Mouse (Mus musculus): ENCODE results near the gene Cdc42bpa.

The Cdc42bpa gene

GRCm38 (mm10) chr1:180037461-180037860 lies 77.2 kb downstream of the Cdc42bpa start:
- no peak for DNase-seq

DNA sequence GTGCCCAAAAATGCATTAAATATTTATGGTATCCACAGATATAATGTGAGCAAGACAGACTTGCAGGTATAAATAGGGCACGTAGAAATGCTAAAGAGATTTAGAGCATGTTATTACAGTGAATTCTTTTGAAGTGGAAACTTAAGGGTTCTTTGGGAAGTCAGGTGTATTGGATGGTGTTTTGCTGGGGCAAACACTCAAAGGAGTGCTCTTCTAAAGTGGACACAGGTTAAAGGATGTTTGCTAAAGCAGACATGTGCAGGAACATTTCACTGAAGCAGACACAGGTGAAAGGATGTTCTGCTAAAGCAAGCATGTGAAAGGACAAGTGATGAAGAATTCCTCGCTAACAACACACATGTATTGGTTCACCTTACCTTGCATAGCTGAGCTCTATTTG lies 83.9 kb downstream of the Cdc42bpa start:
- no peak for DNase-seq

- DNase-seq: no peak
Measured at GRCm38 (mm10) chr1:180045172-180045571, 84.9 kb downstream of the Cdc42bpa start.

DNA sequence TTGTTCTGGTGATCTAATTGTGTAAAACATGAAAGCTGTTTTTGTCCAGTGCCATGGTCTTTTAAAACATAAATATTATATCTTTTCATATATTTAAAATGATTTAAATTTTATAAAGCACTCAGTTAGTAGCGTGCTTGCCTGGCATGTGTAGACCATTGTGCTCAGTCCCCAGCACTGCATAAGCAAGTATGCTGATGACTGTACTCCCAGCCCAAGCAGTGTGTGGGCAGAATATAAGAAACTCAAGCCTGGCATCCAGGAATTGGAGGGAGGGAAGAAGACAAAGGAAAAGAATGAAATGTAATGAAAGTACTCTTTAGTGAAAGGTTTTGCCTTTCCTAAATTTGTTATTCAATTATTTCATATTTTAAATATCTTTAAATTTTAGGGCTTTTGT lies 128.9 kb downstream of the Cdc42bpa start:
- DNase-seq: no peak

DNA sequence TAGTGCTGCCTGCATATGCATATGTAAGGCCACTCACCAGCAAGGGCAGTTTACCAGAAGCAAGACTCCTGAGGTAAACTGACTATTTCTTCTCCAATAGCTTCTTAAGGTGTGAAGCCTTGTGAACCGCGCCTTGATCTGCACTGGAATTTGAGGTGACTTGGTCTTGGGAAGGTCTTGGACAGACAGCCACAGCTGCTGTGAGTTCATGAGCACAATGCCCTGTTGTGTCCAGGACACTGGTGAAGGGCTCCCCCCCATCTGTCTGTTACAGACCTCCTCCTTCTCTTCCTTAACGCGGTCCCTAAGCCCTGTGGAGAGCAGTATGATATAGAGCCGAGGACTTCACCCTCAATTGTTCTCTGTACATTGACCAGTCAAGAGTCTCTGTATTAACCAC lies 138.2 kb downstream of the Cdc42bpa start:
- no peak for DNase-seq

GRCm38 (mm10) chr1:180104567-180104966 lies 144.3 kb downstream of the Cdc42bpa start:
- DNase-seq: peak; percentile 29

DNA sequence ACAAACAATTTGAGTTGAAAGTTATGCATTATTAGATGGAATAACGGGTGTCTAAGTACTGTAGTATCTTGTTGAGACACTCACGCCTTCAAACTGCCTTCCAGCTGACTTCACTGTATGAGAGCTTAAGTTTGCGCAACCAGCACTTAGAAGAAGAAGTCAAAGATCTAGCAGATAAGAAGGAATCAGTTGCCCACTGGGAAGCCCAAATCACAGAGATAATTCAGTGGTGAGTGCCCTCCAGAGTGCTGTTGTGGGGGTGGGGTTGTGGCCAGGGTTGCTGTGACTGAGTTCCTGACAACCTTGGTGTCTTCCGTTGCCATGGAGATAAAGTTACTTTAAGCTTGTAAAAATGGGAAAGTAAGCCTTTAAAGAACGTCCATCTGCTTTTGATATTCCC lies 148.8 kb downstream of the Cdc42bpa start:
- DNase-seq: no peak

DNA sequence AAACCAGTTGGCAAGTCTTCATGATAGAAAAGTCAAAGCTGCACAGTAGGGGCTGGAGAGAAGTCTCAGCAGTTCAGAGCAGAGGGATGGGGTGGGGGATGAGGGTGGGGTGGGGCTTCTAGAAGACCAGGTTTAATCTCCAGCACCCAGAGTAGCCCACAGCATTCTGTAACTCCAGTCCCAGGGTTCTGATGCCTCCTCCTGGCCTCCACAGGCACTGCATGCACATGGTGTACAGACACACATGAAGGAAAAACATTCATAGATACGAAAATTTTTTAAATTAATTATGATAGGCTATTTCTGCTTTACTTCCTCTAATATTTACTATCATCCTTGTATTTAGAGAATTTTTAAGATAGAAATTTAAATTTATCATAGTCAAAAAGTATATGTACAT lies 156.3 kb downstream of the Cdc42bpa start:
- no peak for DNase-seq

DNA sequence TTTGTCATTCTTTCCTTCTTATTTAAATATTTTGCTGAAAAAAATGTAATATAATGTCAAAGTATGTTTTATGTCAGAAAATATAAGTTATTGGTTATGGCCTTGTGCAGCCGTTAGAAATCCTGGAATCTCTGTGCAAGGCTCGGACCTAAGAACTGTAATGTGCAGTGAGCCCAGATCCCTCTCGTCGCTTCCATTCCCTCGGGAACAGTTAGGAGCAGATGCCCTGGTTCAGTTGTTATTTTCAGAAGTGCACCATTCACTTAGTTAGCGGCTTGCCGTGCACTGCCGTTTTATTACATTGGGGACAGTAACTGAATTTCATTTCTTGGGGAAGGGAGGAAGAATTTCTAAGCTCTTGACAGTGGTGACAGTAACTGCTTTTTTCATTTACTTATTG lies 158.0 kb downstream of the Cdc42bpa start:
- no peak for DNase-seq

DNA sequence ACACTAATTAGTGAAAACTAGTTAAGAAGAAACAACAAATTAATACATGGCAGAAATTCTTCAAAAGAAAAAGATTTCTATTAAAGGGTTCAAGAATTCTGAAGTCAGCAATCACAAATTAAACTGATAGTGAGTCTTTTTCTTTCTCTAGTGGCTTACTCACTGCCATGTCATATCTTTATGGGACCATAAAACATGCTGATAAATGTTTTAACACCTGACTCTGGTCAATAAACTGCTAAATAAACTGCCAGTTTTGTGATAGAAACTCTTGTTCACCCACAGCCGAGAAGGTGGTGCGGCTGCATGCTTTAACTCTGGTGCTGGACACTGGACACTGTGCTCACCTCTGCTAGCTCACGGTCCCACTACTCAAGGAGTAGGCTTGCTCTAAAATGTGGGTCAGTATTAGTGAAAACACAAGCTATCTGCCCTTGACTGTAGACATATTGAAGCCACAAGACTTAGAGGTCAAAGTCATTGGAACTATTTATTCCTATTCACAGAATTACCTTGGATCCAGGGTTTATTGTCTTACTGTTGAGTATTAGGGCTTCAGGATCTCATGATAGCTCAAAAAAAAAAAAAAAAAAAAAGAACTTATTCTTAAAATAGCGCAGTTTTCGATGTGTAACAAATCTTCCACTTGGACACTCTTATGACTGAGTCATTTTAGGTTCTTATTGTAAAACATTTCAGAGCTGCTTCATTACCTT lies 168.0 kb downstream of the Cdc42bpa start:
- no peak for DNase-seq

DNA sequence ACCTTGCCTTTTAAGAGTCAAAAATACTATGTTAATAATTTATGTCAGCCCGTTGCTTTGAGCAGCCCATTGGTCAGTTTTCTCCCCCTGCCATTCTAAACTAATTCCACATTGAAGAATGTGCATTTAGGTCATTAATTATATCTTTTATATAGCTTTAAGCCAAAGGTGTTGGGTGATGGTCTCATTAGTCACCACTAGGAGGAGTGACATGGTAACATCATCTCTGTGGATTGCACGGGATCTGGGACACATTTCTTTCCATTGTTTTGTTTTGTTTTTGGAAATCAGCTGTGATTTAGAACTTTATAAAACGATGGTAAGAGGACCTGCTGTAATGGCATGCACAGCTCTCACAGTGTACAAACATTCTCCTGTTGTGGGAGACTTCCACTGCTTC lies 171.1 kb downstream of the Cdc42bpa start:
- no peak for DNase-seq

DNA sequence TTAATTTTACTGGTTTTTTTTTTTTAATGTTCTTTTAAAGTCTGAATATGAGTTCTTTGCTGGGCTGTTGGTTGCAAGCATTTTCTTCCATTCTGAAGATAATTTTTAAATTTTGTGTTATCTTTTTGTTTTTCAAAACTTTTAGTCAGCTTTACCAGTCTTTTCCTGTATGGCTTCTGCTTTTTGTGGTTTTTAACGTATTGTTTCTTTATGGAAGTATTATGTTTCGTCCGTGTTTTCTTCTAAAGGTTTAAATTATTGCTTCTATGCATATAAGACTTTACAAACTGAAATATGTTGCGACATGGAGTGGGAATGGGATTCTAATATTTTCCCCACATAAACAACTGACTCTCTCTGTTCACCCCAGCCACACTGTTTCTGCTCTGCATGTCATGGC lies 171.9 kb downstream of the Cdc42bpa start:
- no peak for DNase-seq

DNA sequence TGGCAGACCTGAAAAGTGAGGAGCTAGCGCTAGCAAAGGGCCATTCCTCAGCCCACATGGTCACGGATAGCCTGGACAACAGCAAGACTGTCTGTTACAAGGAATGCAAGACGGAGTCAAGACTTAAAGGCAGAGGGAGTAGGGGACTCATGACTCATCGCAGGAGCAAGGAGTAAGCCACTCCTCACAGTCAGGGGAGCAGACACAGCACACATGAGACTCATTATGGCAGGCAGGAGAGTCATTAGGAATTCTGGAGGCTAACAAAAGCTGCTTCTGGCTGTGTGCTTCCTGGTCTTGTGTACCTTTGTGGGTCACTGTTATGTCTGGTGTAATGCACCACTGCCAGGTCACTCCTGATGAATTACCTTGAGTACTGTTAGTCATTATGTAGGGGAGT lies 178.9 kb downstream of the Cdc42bpa start:
- DNase-seq: no peak

DNA sequence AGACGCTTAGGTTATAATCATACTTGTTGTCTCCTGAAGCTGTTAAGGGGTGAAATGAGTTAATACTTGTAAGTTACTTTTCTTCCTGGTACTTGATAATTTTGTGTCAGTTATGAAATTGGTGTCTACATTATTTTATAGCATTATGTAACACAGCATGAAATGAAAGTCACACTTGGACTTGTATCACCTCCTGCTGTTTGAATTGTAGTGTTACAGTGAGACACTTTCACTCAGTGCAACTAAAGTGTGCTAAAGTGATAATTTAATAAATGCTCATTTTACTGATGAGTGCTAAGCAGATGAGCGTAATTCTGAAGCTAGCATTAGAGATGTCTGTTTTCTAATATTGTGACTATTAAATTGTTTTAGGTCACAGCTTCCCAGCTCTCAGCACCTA lies 180.7 kb downstream of the Cdc42bpa start:
- no peak for DNase-seq

- no peak for DNase-seq
Measured at GRCm38 (mm10) chr1:180148036-180148435, 187.8 kb downstream of the Cdc42bpa start.

DNA sequence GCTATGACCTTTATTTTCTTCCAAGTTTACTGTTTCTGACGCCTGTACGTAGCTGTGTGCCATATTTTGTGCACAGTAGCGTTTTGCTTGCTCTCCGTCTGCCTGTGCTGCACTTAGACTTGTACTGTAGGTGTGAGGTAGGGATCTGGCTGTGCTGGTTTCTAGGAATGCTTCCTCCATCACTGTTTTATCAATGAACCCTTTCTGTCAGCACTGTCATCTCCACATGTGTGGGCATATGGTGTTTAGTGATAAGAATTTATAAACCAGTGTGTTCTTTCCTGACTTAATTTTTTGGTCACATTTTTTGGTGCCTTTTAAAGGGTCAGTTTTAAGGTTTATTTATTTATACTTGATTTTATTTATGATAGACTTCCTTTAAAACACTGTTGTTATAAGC lies 188.3 kb downstream of the Cdc42bpa start:
- DNase-seq: no peak

DNA sequence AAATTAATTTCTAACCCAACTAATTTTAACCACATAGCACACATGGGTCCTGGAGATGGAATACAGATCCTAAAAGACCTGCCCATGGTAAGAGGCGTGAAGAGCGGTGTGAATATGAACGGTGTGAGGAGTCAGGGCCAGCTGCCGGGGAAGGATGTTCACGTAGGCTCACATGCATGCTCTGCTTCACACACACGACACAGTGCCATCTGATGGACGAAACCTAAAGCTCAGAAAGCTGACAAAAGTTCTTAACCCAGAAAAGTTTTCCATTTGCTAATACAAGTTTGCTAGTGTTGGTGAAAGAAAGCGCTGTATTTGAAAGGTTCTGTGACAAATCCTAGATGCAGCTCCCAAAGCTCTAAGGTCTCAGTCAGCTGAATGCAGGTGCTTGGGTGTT lies 190.9 kb downstream of the Cdc42bpa start:
- no peak for DNase-seq

DNA sequence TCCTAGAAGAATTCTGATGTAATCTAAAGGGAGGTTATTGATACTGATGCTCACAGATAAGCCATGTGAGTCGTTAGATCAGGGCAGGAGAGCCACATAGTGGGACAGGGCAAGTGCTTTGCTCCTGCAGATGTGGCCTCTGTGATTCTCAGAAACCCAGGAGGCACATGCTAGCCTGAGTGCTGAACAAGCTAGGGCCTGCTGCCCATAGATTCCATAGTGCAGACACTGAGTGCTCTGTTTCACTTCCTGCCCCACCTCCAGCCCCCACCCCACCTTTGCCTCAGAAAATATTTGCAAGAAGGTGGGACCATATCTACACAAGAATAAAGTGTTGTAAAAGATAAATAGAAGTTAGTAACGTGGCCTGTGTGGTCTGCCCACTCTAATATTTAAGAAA lies 198.4 kb downstream of the Cdc42bpa start:
- DNase-seq: no peak

GRCm38 (mm10) chr1:180160545-180160944 lies 200.3 kb downstream of the Cdc42bpa start:
- DNase-seq: no peak

DNA sequence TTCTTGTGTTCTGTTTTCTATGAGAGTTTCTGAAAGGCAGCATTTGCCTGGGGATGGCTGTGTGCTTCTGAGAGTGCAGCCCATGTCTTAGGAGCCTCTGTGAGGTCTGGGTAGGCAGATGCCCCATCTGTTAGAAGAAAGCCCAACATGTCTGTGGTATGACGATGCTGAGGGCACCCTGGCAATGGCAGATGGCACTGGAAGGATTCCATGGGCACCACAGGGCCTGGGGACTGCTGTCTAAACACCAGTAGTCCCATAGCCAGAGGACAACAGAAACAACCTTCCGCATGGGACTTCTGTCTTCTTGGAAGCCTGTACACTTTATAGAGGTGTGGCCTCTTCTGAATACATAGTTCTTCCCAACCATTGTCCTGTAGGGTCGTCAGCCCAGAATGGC lies 200.9 kb downstream of the Cdc42bpa start:
- no peak for DNase-seq

DNA sequence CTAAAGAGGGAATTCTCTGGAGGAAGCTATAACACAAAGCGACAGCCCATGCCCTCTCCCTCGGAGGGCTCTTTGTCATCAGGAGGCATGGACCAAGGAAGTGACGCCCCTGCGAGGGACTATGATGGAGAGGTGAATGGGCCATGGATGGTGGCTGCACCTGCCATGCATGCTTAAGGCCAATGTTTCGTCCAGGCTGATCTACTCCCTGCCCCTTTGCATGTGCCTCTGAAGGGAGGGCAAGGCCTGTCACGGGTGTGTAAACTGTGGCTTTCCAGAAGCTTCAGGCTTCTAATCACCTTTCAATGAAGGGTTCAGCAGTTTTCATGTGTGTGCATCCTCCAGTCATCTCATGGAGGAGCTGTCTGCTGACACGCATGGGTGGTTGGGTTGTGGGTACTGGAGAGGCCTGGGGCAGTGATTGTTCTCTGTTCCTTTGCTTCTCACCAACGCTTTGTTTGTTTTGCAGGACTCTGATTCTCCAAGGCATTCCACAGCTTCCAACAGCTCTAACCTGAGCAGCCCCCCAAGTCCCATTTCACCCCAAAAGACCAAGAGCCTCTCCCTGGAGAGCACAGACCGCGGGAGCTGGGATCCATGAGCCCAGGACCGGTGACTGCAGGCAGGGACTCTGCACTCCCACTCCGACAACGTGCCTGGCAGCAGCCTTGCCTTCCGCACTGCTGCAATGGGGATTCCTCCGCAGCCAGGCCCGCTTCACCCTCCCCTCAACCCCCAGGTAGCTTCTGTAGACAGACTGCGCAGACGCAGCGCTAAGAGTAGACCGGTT lies 201.5 kb downstream of the Cdc42bpa start:
- no peak for DNase-seq

DNA sequence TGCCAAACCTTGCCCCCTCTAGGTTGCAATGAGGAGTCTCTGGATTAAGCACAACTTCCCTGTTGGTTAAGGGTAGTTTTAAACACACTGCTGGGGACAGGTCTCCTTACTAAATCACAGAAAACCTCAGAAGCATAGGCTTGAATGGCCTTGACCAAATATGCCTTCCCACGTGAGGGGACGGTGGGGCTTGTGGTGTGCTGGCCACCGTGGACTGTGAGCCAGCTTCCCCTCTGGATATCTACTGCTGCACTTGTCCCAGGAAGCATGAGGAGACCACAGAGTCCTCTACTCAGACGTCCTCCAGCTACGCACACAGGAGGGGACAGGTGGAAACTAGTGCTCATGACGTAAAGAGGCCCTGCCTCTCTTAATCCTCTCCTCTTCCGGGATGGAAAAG lies 202.7 kb downstream of the Cdc42bpa start:
- DNase-seq: no peak

GRCm38 (mm10) chr1:180166533-180166932 lies 206.3 kb downstream of the Cdc42bpa start:
- no peak for DNase-seq

DNA sequence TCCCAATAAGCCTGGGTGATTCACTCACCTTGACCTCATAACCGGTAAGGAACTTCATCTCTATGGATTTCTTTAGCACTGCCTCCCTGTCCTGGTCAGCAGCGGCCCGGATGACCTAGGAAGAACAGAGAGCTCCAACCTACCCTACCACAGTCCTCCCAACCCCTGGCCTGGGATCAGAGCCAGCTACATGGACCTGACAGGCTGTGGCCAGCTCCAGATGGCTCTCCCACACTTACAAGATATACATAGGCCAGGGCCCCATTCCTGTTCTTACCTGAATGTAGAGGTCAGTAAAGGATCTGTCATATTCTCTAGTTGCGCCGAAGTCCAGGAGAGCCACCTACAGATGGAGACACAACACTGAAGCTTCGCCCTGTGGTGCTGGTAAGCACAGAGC lies 208.0 kb downstream of the Cdc42bpa start:
- DNase-seq: no peak

DNA sequence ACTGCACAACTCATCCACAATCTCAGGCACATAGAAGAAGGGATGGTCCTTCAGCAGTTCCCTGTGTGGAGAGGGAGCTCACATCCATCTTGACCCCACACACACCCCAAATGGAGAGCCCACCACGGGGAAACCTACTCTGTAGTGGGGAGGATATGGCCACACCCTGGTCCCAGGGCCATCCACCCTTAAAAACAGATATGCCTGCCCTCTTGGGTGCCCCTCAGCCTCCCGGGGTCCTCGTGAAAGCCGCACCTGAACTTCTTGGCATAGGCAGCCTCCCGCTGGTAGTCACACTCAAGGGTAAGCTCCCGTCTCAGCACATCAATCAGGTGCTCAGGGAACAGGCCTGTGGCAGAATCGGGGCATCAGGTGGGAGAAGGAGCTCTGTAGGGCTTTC lies 208.9 kb downstream of the Cdc42bpa start:
- DNase-seq: no peak
